Mouse (Mus musculus): ENCODE measurements around the gene Eno1.

GRCm38 (mm10) chr4:150229747-150230390 lies 6.7 kb upstream of the Eno1 start:
- TF ChIP-seq CTCF (IDR thresholded peaks at IDR 0.05; ENCODE audit: low read depth), result no peak
- no peak for TF ChIP-seq EP300 (IDR thresholded peaks at IDR 0.05; ENCODE audit: low read depth)

Measured in liver, embryonic 14.5 days (tissue).